Mouse (Mus musculus) erythroblast, embryonic 14.5 days (primary cell): ENCODE measurements around the gene Ces2b.

Source experiments
- GATA1 ChIP-seq: IDR thresholded peaks from 2 replicates; pipeline ENCODE4 v1.6.1; 2012; ENCODE audit warnings: low read length, inconsistent platforms, mixed read lengths
- TAL1 ChIP-seq: IDR thresholded peaks from 3 replicates; pipeline ENCODE4 v1.6.1; 2012; ENCODE audit warnings: low read length, inconsistent platforms, mixed read lengths

GRCm38 (mm10) chr8:104808542-104809413, 22.6 kb upstream of the Ces2b start:
- TF ChIP-seq GATA1, result no peak
- TF ChIP-seq TAL1, result no peak
